Mouse (Mus musculus): ENCODE results near the gene Pacsin1. TPM values are rescaled to one million over a fixed set of nuclear protein-coding genes. Genes with fewer than 3 reads are reported as not detected.

Pacsin1 gene
- 1.1 TPM for polyA plus RNA-seq (2014; fragmentation: Illumina TruSeq; extraction: RNeasy Lipid Tissue Mini Kit (QIAGEN cat#74804); ENCODE audit: low read depth, low replicate concordance)

DNA sequence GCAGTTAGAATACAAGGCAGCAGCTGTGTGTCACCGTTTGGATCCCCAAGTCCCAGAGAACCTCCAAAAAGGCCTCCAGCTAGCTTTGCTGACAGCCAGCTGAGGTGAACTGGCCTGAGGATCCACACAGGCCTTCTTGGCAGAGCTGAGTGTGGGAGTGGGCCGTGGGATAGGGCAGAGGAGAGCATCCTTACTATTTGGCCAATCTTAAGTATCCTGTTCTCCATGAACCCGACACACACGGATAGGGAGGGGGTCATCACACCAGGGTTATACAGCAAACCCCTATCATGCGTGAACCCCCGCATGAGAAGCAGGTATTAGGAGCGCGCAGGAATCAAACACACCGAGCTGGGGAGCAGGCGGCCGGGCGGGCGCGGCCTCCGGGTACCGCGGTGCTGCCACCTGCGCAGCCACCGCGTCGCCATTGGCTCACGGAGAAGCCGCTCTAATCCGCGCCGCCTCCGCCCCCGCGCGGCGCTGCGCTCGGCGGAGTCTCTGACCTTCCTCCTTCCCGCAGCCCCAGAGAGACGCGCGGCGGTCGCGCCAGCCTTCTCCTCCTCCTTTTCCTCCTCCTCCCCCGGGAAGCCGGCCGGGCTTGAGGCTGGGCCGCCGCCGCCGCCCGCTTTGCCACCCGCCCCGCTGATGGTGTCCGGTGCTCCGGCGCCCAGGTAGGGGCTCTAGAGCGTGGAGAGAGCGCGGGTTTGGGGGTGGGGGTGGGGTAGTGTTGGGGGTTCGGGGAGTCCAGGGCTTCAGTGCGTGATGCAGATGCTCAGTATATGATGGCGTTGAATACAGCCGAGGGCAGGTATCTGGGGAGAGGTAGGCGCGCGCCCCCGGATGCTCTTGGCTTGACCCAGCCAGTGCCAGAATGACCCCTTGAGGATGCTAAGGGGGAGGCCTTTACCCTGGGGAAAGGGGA, at the start of gene Pacsin1:
Pacsin1 (plus strand) TSS at position 421 of the 922 bp plus-strand sequence.

DNA sequence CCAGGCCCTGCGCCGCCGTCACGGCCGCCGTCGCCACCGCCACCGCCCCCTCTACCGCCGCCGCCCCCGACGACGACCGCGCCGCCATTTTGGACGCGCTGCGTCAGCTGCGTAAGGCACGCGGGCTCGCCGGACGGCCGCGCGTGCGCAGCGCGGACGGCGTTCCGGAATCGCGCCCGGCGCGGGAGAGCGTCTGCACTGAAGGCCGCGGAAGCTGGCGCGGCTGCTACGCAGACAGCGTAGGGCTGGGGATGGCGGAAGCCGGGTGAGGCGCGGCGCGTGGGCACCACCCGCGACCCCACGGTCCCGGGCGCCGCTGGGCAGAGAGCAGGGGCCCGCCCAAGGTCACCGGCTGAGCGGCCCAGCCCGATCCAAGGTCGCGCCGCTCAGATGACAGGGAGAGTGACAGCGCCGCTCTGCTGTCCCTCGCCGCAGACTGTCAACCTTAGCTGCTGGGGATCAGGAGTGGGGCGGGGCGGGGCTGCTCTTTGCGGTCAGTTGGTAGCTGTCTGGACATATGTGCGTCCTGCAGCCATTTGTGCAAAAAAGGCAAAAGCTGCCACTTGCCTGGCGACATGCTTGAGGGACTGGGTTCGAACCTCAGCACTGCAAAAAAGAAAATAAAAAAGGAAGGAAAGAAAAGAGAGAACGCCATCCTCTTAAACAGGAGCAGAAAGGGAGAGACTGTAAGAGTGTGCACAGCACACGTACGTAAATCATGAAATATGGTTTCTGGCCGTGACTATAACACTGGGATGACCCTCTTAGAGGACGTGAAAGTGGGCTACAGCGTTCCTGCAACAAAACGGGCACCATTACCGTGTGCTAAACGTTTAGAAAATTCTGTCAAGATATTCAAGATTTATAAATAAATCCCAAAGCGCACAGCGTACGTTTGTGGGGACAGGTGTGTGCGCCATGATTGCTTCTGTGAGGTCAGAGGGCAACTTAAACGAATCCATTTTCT, 31.7 kb upstream of the Pacsin1 start, which contains the start of gene Nudt3:
Nudt3 (minus strand) TSS at position 136 of the 967 bp plus-strand sequence.

GRCm38 (mm10) chr17:27634871-27635574, 20.3 kb upstream of the Pacsin1 start, which contains the start of gene RPS10-NUDT3:
TSS of gene RPS10-NUDT3 (minus strand) at chr17:27635222.

GRCm38 (mm10) chr17:27636132-27637020, 18.9 kb upstream of the Pacsin1 start, which contains the start of gene Rps10:
TSS of gene Rps10 (minus strand) at chr17:27636669.

DNA sequence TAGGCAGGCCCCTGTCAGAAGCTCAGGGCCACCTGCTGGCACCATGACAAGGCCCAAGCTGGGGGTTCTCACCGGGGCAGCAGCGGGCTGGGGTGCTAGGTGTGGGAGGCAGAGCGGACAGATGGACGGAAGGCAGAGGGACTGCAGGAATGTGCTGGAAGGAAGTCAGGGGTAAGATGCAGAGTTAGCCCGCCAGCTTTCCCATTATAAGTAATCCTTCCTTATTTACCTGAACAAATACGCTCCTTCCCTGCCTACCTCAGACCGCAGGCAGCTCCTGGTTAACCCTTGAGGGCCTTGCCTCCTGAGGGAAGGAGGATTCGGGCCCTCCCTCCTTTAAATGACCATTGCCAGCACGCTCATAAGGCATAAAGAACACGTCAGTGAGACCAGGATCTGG, 73.5 kb downstream of the Pacsin1 start, which contains the start of gene Spdef:
Spdef (minus strand) TSS at position 186 of the 400 bp plus-strand sequence.

Other genes with a start within 250 kb of the Pacsin1 start
- gene Grm4, start 134.1 kb upstream of the Pacsin1 start, polyA plus RNA-seq (2014; fragmentation: Illumina TruSeq; extraction: RNeasy Lipid Tissue Mini Kit (QIAGEN cat#74804); ENCODE audit: low read depth, low replicate concordance), result not detected
- 7.2 TPM for gene Hmga1, start 99.0 kb upstream of the Pacsin1 start, polyA plus RNA-seq (2014; fragmentation: Illumina TruSeq; extraction: RNeasy Lipid Tissue Mini Kit (QIAGEN cat#74804); ENCODE audit: low read depth, low replicate concordance)
- not detected for gene AI413582, start 89.8 kb upstream of the Pacsin1 start, polyA plus RNA-seq (2014; fragmentation: Illumina TruSeq; extraction: RNeasy Lipid Tissue Mini Kit (QIAGEN cat#74804); ENCODE audit: low read depth, low replicate concordance)
- gene Nudt3, start 32.0 kb upstream of the Pacsin1 start, polyA plus RNA-seq (2014; fragmentation: Illumina TruSeq; extraction: RNeasy Lipid Tissue Mini Kit (QIAGEN cat#74804); ENCODE audit: low read depth, low replicate concordance), result 32.4 TPM
- gene RPS10-NUDT3, start 20.3 kb upstream of the Pacsin1 start, polyA plus RNA-seq (2014; fragmentation: Illumina TruSeq; extraction: RNeasy Lipid Tissue Mini Kit (QIAGEN cat#74804); ENCODE audit: low read depth, low replicate concordance), result not detected
- 44.0 TPM for gene Rps10, start 18.8 kb upstream of the Pacsin1 start, polyA plus RNA-seq (2014; fragmentation: Illumina TruSeq; extraction: RNeasy Lipid Tissue Mini Kit (QIAGEN cat#74804); ENCODE audit: low read depth, low replicate concordance)
- not detected for gene Spdef, start 73.4 kb downstream of the Pacsin1 start, polyA plus RNA-seq (2014; fragmentation: Illumina TruSeq; extraction: RNeasy Lipid Tissue Mini Kit (QIAGEN cat#74804); ENCODE audit: low read depth, low replicate concordance)
- 102 TPM for gene D17Wsu92e, start 165.1 kb downstream of the Pacsin1 start, polyA plus RNA-seq (2014; fragmentation: Illumina TruSeq; extraction: RNeasy Lipid Tissue Mini Kit (QIAGEN cat#74804); ENCODE audit: low read depth, low replicate concordance)
- gene Snrpc, start 182.6 kb downstream of the Pacsin1 start, polyA plus RNA-seq (2014; fragmentation: Illumina TruSeq; extraction: RNeasy Lipid Tissue Mini Kit (QIAGEN cat#74804); ENCODE audit: low read depth, low replicate concordance), result 39.2 TPM
- gene Uhrf1bp1, start 200.9 kb downstream of the Pacsin1 start, polyA plus RNA-seq (2014; fragmentation: Illumina TruSeq; extraction: RNeasy Lipid Tissue Mini Kit (QIAGEN cat#74804); ENCODE audit: low read depth, low replicate concordance), result 5.0 TPM